Comparison of ENCODE assay signal across 13 mouse cellular contexts in genomic region chr8:60951271-60951670, GRCm38 (mm10). TPM values are rescaled to one million over a fixed set of nuclear protein-coding genes. Genes with fewer than 3 reads are reported as not detected.
DNase-seq lines count a peak whose midpoint lies in the region; ATAC-seq and TF ChIP-seq lines count a peak whose summit lies in the region.
"Had no signal": no experiment of that assay in that cellular context is flagged by ENCODE, and none has a peak within 500 bp of the region (broad histone marks: within the 10 kb centered on the region; RNA-seq: fewer than 3 reads in every experiment).

No protein-coding gene starts in this region.

- dilution Hi-C loops in CH12.LX (cut with MboI; ENCODE audit: extremely low pct_ligation_motif_present, extremely low pct_unique_long_range_greater_than_20kb, low sequenced_read_pairs): no loop called here

- no peak for TF ChIP-seq RAD21 in CH12.LX (IDR thresholded peaks at IDR 0.05; ENCODE audit: low read depth, low read length)

- WGBS in hindbrain, embryonic 16.5 days: 82% methylated on average over 4 of the region's 4 CpGs
- WGBS in hindbrain, embryonic 11.5 days: 75% methylated on average over 4 of the region's 4 CpGs
- 79% methylated on average over 4 of the region's 4 CpGs for WGBS in liver, embryonic 12.5 days (ENCODE audit: insufficient replicate concordance)

- no peaks in the 10 kb centered on the region for H3K27me3 ChIP-seq in hindbrain, embryonic 16.5 days (replicated peaks; ENCODE audit: control insufficient read depth, insufficient read depth, low read length)
- H3K27me3 ChIP-seq in hindbrain, embryonic 11.5 days (ENCODE audit: control insufficient read depth, insufficient read depth, low read length): no peaks in the 10 kb centered on the region
- H3K27me3 ChIP-seq in CH12.LX (replicated peaks): no peaks in the 10 kb centered on the region
- no peaks in the 10 kb centered on the region for H3K27me3 ChIP-seq in liver, embryonic 12.5 days (replicated peaks)
- H3K27me3 ChIP-seq: embryonic facial prominence, embryonic 12.5 days; limb, embryonic 12.5 days had no signal

- H3K36me3 ChIP-seq in hindbrain, embryonic 16.5 days (ENCODE audit: control insufficient read depth, insufficient read depth, low read length): no peaks in the 10 kb centered on the region
- no peaks in the 10 kb centered on the region for H3K36me3 ChIP-seq in hindbrain, embryonic 11.5 days (ENCODE audit: control insufficient read depth, insufficient read depth, low read length)
- peaks cover 0 to 3% of the 10 kb centered on the region in 2 experiments for H3K36me3 ChIP-seq in CH12.LX (replicated peaks in 1 of 2; ENCODE audit: control insufficient read depth in 1 of 2, insufficient read depth in 1 of 2, low read length in 1 of 2)
- H3K36me3 ChIP-seq in liver, embryonic 12.5 days: no peaks in the 10 kb centered on the region
- H3K36me3 ChIP-seq: embryonic facial prominence, embryonic 12.5 days; limb, embryonic 12.5 days had no signal

- no peak for TF ChIP-seq POLR2A in CH12.LX (IDR thresholded peaks at IDR 0.05; ENCODE audit: low read depth, low read length)
- TF ChIP-seq POLR2A in brain, embryonic 14.5 days (IDR thresholded peaks at IDR 0.05; ENCODE audit: borderline replicate concordance, extremely low read depth, insufficient read depth, insufficient read length, poor library complexity, severe bottlenecking): no peak

- no peak overlapping the region for H3K9ac ChIP-seq in hindbrain, embryonic 16.5 days (ENCODE audit: low read depth, low read length)
- no peak overlapping the region for H3K9ac ChIP-seq in hindbrain, embryonic 11.5 days (ENCODE audit: low read depth, low read length)
- H3K9ac ChIP-seq in CH12.LX (ENCODE audit: insufficient read depth, low read depth): no peak overlapping the region
- H3K9ac ChIP-seq in liver, embryonic 12.5 days: peak overlapping the region; percentile 39; the same call in 1 of the 2 replicates
- H3K9ac ChIP-seq: embryonic facial prominence, embryonic 12.5 days; limb, embryonic 12.5 days had no signal

- H3K79me2 ChIP-seq in CH12.LX (replicated peaks; ENCODE audit: control insufficient read depth, extremely low read depth, insufficient read depth, poor library complexity, severe bottlenecking): peaks cover 33% of the 10 kb centered on the region

- DNase-seq in hindbrain, embryonic 11.5 days (ENCODE audit: low spot score): no peak
- peak; percentile 27 for DNase-seq in CH12.LX (ENCODE audit: extremely low read depth)
- DNase-seq in brain, embryonic 14.5 days (ENCODE audit: low read depth): peak; percentile 13
- no peak for DNase-seq in gastrocnemius, postnatal 36 days
- DNase-seq: kidney, postnatal 25 days; lung, postnatal 4 days had no signal

- intact Hi-C loops in gastrocnemius, postnatal 36 days (cut with DNase I): no loop called here

- in situ Hi-C loops in CH12.LX (cut with MboI; ENCODE audit: low pct_ligation_motif_present, low pct_unique_long_range_greater_than_20kb, low sequenced_read_pairs): no loop called here

- H3K9me3 ChIP-seq in hindbrain, embryonic 16.5 days (ENCODE audit: control insufficient read depth, low read length): no peaks in the 10 kb centered on the region
- H3K9me3 ChIP-seq in hindbrain, embryonic 11.5 days (ENCODE audit: control insufficient read depth, low read length): no peaks in the 10 kb centered on the region
- H3K9me3 ChIP-seq in CH12.LX (replicated peaks; ENCODE audit: low read length): no peaks in the 10 kb centered on the region
- H3K9me3 ChIP-seq in liver, embryonic 12.5 days (replicated peaks): no peaks in the 10 kb centered on the region
- H3K9me3 ChIP-seq: embryonic facial prominence, embryonic 12.5 days; limb, embryonic 12.5 days had no signal

- no peak overlapping the region for H3K27ac ChIP-seq in hindbrain, embryonic 16.5 days (ENCODE audit: low read depth, low read length)
- H3K27ac ChIP-seq in hindbrain, embryonic 11.5 days (ENCODE audit: low read depth, low read length): no peak overlapping the region
- H3K27ac ChIP-seq in CH12.LX (ENCODE audit: insufficient read depth, low read depth): no peak overlapping the region
- peak overlapping the region; percentile 70 for H3K27ac ChIP-seq in liver, embryonic 12.5 days
- H3K27ac ChIP-seq: embryonic facial prominence, embryonic 12.5 days; limb, embryonic 12.5 days had no signal

- H3K4me1 ChIP-seq in hindbrain, embryonic 16.5 days (ENCODE audit: control insufficient read depth, insufficient read depth, low read depth, low read length): peaks cover 7% of the 10 kb centered on the region
- H3K4me1 ChIP-seq in hindbrain, embryonic 11.5 days (replicated peaks; ENCODE audit: control insufficient read depth, insufficient read depth, low read length): no peaks in the 10 kb centered on the region
- H3K4me1 ChIP-seq in CH12.LX (ENCODE audit: control insufficient read depth in 1 of 2, insufficient read depth in 2 of 2): peaks cover 2 to 35% of the 10 kb centered on the region in 2 experiments
- peaks cover 55% of the 10 kb centered on the region for H3K4me1 ChIP-seq in liver, embryonic 12.5 days

- H3K4me3 ChIP-seq in hindbrain, embryonic 16.5 days (ENCODE audit: low read length): no peak overlapping the region
- H3K4me3 ChIP-seq in hindbrain, embryonic 11.5 days (ENCODE audit: low read depth, low read length): no peak overlapping the region
- no peak overlapping the region for H3K4me3 ChIP-seq in CH12.LX (replicated peaks in 1 of 3; ENCODE audit: low read depth in 2 of 3, low read length in 2 of 3, poor library complexity in 1 of 3)
- peak overlapping the region; percentile 23 for H3K4me3 ChIP-seq in liver, embryonic 12.5 days
- H3K4me3 ChIP-seq: embryonic facial prominence, embryonic 12.5 days; limb, embryonic 12.5 days had no signal

- TF ChIP-seq CTCF in CH12.LX (conservative IDR thresholded peaks at IDR 0.05 in 1 of 2, IDR thresholded peaks at IDR 0.05 in 1 of 2; ENCODE audit: low read depth in 2 of 2, low read length in 2 of 2): no peak
- no peak for TF ChIP-seq CTCF in brain, embryonic 14.5 days (IDR thresholded peaks at IDR 0.05; ENCODE audit: borderline replicate concordance, extremely low read depth, insufficient read depth, insufficient read length)

- H3K4me2 ChIP-seq in hindbrain, embryonic 16.5 days (ENCODE audit: low read length): peak overlapping the region; percentile 4; the same call in 1 of the 2 replicates
- H3K4me2 ChIP-seq in hindbrain, embryonic 11.5 days (replicated peaks; ENCODE audit: low read depth, low read length): no peak overlapping the region
- 0 out of 2 replicates have a peak overlapping the region, but pooled peaks have one; percentile 7 for H3K4me2 ChIP-seq in CH12.LX (ENCODE audit: insufficient read depth, low read depth, poor library complexity, severe bottlenecking)
- H3K4me2 ChIP-seq in liver, embryonic 12.5 days: peak overlapping the region; percentile 48
- H3K4me2 ChIP-seq: embryonic facial prominence, embryonic 12.5 days; limb, embryonic 12.5 days had no signal

- ATAC-seq in hindbrain, embryonic 16.5 days: no peak
- ATAC-seq in hindbrain, embryonic 11.5 days (ENCODE audit: low FRiP score): no peak
- ATAC-seq in liver, embryonic 12.5 days: no peak
- ATAC-seq in granulocyte monocyte progenitor cell, adult 5-6 weeks (replicated peaks; ENCODE audit: poor library complexity, severe bottlenecking): no peak
- ATAC-seq: forebrain, embryonic 14.5 days; intestine, postnatal 0 days had no signal

- TF ChIP-seq EP300 in CH12.LX (IDR thresholded peaks at IDR 0.05; ENCODE audit: low read length): no peak

TF ChIP-seq in CH12.LX, 34 proteins besides CTCF, POLR2A, EP300 and RAD21 (continues in another document):
- TF ChIP-seq JUND (conservative IDR thresholded peaks at IDR 0.05; ENCODE audit: low read depth, low read length): no peak
- TF ChIP-seq USF2 (conservative IDR thresholded peaks at IDR 0.05; ENCODE audit: low read depth, low read length): no peak
- no peak for TF ChIP-seq CHD2 (IDR thresholded peaks at IDR 0.05; ENCODE audit: low read length)
- no peak for TF ChIP-seq MAZ (IDR thresholded peaks at IDR 0.05; ENCODE audit: low read depth, low read length)
- no peak for TF ChIP-seq KAT2A (IDR thresholded peaks at IDR 0.05; ENCODE audit: insufficient replicate concordance, low read length)
- TF ChIP-seq MEF2A (IDR thresholded peaks at IDR 0.05; ENCODE audit: borderline replicate concordance, low read depth, low read length): no peak
- TF ChIP-seq ZMIZ1 (IDR thresholded peaks at IDR 0.05; ENCODE audit: low read depth, low read length): no peak
- TF ChIP-seq HCFC1 (IDR thresholded peaks at IDR 0.05; ENCODE audit: low read depth, low read length): no peak
- TF ChIP-seq BHLHE40 (IDR thresholded peaks at IDR 0.05; ENCODE audit: low read depth, low read length): no peak
- TF ChIP-seq GABPA (IDR thresholded peaks at IDR 0.05; ENCODE audit: insufficient replicate concordance, low read depth, low read length): no peak
- no peak for TF ChIP-seq IRF4 (IDR thresholded peaks at IDR 0.05; ENCODE audit: low read depth, low read length)
- TF ChIP-seq ETS1 (conservative IDR thresholded peaks at IDR 0.05; ENCODE audit: low read depth, low read length): no peak

RNA-seq across cellular contexts. Expression of gene Clcn3, which starts 31.8 kb away (rescaled TPM):
- polyA plus RNA-seq in hindbrain, embryonic 16.5 days (2015; fragmentation: Nextera tagmentation; extraction: Ambion mirVana): 79.0 and 79.5 TPM in 2 replicates
- polyA plus RNA-seq in hindbrain, embryonic 11.5 days (2014; fragmentation: Nextera tagmentation; extraction: Ambion mirVana): 36.1 and 37.1 TPM in 2 replicates
- total RNA-seq in CH12.LX (2012; rRNA removed) (23.3 and 29.2 TPM in 2 replicates), CH12.LX (2014; rRNA removed) (37.3 and 39.3 TPM in 2 replicates)
- polyA plus RNA-seq in CH12.LX (2012; ENCODE audit: insufficient read length, low read depth): 18.7 and 21.9 TPM in 2 replicates
- polyA plus RNA-seq in brain, embryonic 14.5 days (2012; rRNA removed): 35.8 and 47.3 TPM in 2 replicates
- 43.8 and 44.9 TPM in 2 replicates for polyA plus RNA-seq in liver, embryonic 12.5 days (2016; fragmentation: Nextera tagmentation; extraction: Ambion mirVana)
- 10 to 100 TPM; 24.3 to 25.4 TPM for total RNA-seq in gastrocnemius, postnatal 36 days (2021)
- 14.8 and 19.5 TPM in 2 replicates for total RNA-seq in granulocyte monocyte progenitor cell, adult 5-6 weeks (2014; fragmentation: Nextera tagmentation)
- total RNA-seq in granulocyte monocyte progenitor cell, adult 5-6 weeks (2017): 26.7 and 28.8 TPM in 2 replicates

RNA-seq across cellular contexts. Expression of gene Nek1, which starts 41.7 kb away (rescaled TPM):
- polyA plus RNA-seq in hindbrain, embryonic 16.5 days (2015; fragmentation: Nextera tagmentation; extraction: Ambion mirVana): 26.4 and 30.3 TPM in 2 replicates
- 24.9 and 30.4 TPM in 2 replicates for polyA plus RNA-seq in hindbrain, embryonic 11.5 days (2014; fragmentation: Nextera tagmentation; extraction: Ambion mirVana)
- total RNA-seq in CH12.LX (2012; rRNA removed) (6.5 and 7.7 TPM in 2 replicates), CH12.LX (2014; rRNA removed) (8.2 and 9.2 TPM in 2 replicates)
- polyA plus RNA-seq in CH12.LX (2012; ENCODE audit: insufficient read length, low read depth): 9.1 TPM in 2 replicates
- polyA plus RNA-seq in brain, embryonic 14.5 days (2012; rRNA removed): 10.9 and 14.8 TPM in 2 replicates
- polyA plus RNA-seq in liver, embryonic 12.5 days (2016; fragmentation: Nextera tagmentation; extraction: Ambion mirVana): 10.1 and 10.6 TPM in 2 replicates
- 1 to 10 TPM; 2.9 to 3.4 TPM for total RNA-seq in gastrocnemius, postnatal 36 days (2021)
- total RNA-seq in granulocyte monocyte progenitor cell, adult 5-6 weeks (2014; fragmentation: Nextera tagmentation): 15.3 and 18.1 TPM in 2 replicates
- total RNA-seq in granulocyte monocyte progenitor cell, adult 5-6 weeks (2017): 19.3 and 19.6 TPM in 2 replicates

Comparison
In these comparisons a context has a peak if more than half of its experiments do, and no peak if none do; other contexts are left out.
1. DNase-seq: peak in CH12.LX (single experiment) and brain, embryonic 14.5 days (single experiment); none in hindbrain, embryonic 11.5 days (single experiment) and gastrocnemius, postnatal 36 days (0 of 2).